Mouse (Mus musculus) small intestine, adult 2 months (tissue): ENCODE results near the gene Cacna2d3.

ENCODE experiments used
- CTCF ChIP-seq: fragments of 200-500 bp; IDR thresholded peaks from 2 replicates; pipeline ENCODE4 v1.5.1; 2012; ENCODE audit warnings: low read depth, mild to moderate bottlenecking, control low read depth, inconsistent platforms, low read length, moderate library complexity, mixed read lengths; ENCODE audit not compliant: insufficient replicate concordance, insufficient read length; ENCODE audit errors: extremely low read depth
- POLR2A ChIP-seq: fragments of 200-500 bp; IDR thresholded peaks from 2 replicates; pipeline ENCODE4 v1.6.1; 2012; ENCODE audit warnings: low read depth, mild to moderate bottlenecking, control low read depth, inconsistent platforms, low read length, moderate library complexity

DNA sequence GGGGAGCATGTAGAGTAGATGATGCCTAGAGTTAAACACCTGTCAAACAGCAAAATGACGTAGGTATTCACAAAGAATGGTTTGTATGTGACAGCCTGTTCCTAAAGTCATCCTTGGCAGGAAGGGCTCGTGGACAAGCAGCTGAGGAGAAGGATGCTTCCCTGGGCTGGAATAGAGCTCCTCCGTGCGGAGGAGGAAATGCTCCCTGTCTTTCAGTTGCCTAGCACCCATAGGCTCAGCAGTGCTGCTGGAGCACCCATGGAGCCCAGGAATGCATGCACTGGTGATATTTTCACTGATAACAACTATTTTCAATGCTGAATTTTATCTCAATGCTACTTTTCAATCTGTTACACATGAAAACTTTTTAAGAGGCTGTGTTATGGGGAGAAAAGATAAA is 7.3 kb upstream of the Cacna2d3 start:
- TF ChIP-seq CTCF, result no peak
- TF ChIP-seq POLR2A, result no peak
